Mouse (Mus musculus) kidney, embryonic 14.5 days (tissue): ENCODE data around the gene Zswim1. TPM values are rescaled to one million over a fixed set of nuclear protein-coding genes. Genes with fewer than 3 reads are reported as not detected.
"Not testable (repeated sequence)": the region's sequence is repeated elsewhere in the genome, so short reads cannot be mapped to it uniquely, and the experiment has no call there.

ENCODE experiments used
- ATAC-seq: fragments of 200-750 bp; cut with Nextera tagmentation; 2 replicates; pipeline ENCODE4 v1.8.0; 2017; ENCODE audit warnings: moderate number of reproducible peaks, mild to moderate bottlenecking, moderate TSS enrichment, moderate library complexity; ENCODE audit not compliant: low FRiP score, low TSS enrichment
- H3K27ac ChIP-seq: fragments of 300-500 bp; sonication (generic); 2 replicates; pipeline ENCODE4 v1.5.1; 2014; ENCODE audit warnings: low read depth, mild to moderate bottlenecking, low read length, moderate library complexity, mixed read lengths
- H3K27me3 ChIP-seq: fragments of 300-500 bp; sonication (generic); 2 replicates; pipeline ENCODE4 v1.6.1; 2014; ENCODE audit warnings: mild to moderate bottlenecking, low read length; ENCODE audit not compliant: control insufficient read depth, insufficient read depth
- H3K36me3 ChIP-seq: fragments of 300-500 bp; sonication (generic); 2 replicates; pipeline ENCODE4 v1.6.1; 2014; ENCODE audit warnings: low read length, mixed read lengths; ENCODE audit not compliant: control insufficient read depth, insufficient read depth
- H3K4me1 ChIP-seq: fragments of 300-500 bp; sonication (generic); 2 replicates; pipeline ENCODE4 v1.6.1; 2014; ENCODE audit warnings: low read length, mixed read lengths; ENCODE audit not compliant: control insufficient read depth, insufficient read depth
- H3K4me2 ChIP-seq: fragments of 300-500 bp; sonication (generic); replicated peaks from 2 replicates; pipeline ENCODE4 v1.6.1; 2014; ENCODE audit warnings: low read depth, mild to moderate bottlenecking, low read length
- H3K4me3 ChIP-seq: fragments of 300-500 bp; sonication (generic); 2 replicates; pipeline ENCODE4 v1.5.1; 2014; ENCODE audit warnings: mild to moderate bottlenecking, low read length
- H3K9ac ChIP-seq: fragments of 300-500 bp; sonication (generic); 2 replicates; pipeline ENCODE4 v1.6.1; 2014; ENCODE audit warnings: low read depth, mild to moderate bottlenecking, low read length, moderate library complexity
- H3K9me3 ChIP-seq: fragments of 300-500 bp; sonication (generic); 2 replicates; pipeline ENCODE4 v1.6.1; 2016; ENCODE audit warnings: low read length; ENCODE audit not compliant: control insufficient read depth
- WGBS: fragments of 180-500 bp; shearing (Covaris S2); extraction: QIAGEN DNeasy Blood & Tissue Kit; methylation state at CpG from one replicate; pipeline ENCODE4 v1.1.7; 2014; 5-methylcytosine and 5-hydroxymethylcytosine counted together
- polyA plus RNA-seq: library from polyadenylated mRNA; unstranded; fragments of >200 nt; fragmentation: Nextera tagmentation; extraction: Ambion mirVana; gene quantifications from 2 replicates; pipeline ENCODE4 v1.2.1, GENCODE M21; 2014

Zswim1 gene
- polyA plus RNA-seq, 1 experiment from 2014 or later: 20.0 TPM

- peaks cover 43% of the 10 kb centered on the region for H3K4me1 ChIP-seq
- 0 out of 2 replicates have a peak overlapping the region, but pooled peaks have one; percentile 3 for H3K4me2 ChIP-seq
- H3K27me3 ChIP-seq: peaks cover 7% of the 10 kb centered on the region
- peak overlapping the region; percentile 65 for H3K27ac ChIP-seq
- H3K36me3 ChIP-seq: no peaks in the 10 kb centered on the region
- peak; percentile 66 for ATAC-seq
- WGBS: 22% methylated on average over 9 of the region's 9 CpGs
- no peak overlapping the region for H3K4me3 ChIP-seq
- H3K9ac ChIP-seq: no peak overlapping the region
- no peaks in the 10 kb centered on the region for H3K9me3 ChIP-seq
Observed at GRCm38 (mm10) chr2:164862179-164862861, 39.8 kb downstream of the Zswim1 start.

GRCm38 (mm10) chr2:164863411-164863810 is 40.9 kb downstream of the Zswim1 start:
- not testable (repeated sequence) for H3K9ac ChIP-seq, H3K27me3 ChIP-seq, H3K9me3 ChIP-seq, H3K27ac ChIP-seq, ATAC-seq, H3K36me3 ChIP-seq, H3K4me2 ChIP-seq, H3K4me3 ChIP-seq
- 80% methylated on average over 7 of the region's 9 CpGs for WGBS
- H3K4me1 ChIP-seq: peaks cover 34% of the 10 kb centered on the region

GRCm38 (mm10) chr2:164864593-164864992 is 42.1 kb downstream of the Zswim1 start:
- Histone ChIP-seq H3K4me1 (peaks cover 24% of the 10 kb centered on the region), H3K27ac (no peak overlapping the region), H3K4me2 (no peak overlapping the region), H3K9ac (no peak overlapping the region), H3K27me3 (no peaks in the 10 kb centered on the region), H3K36me3 (no peaks in the 10 kb centered on the region), H3K9me3 (peaks cover 4% of the 10 kb centered on the region; the same call in 1 of the 2 replicates), H3K4me3 (no peak overlapping the region)
- 75% methylated on average over 4 of the region's 4 CpGs for WGBS
- ATAC-seq: no peak

GRCm38 (mm10) chr2:164866741-164867551 is 44.5 kb downstream of the Zswim1 start:
- H3K9me3 ChIP-seq: peaks cover 4% of the 10 kb centered on the region; the same call in 1 of the 2 replicates
- peak overlapping the region; percentile 32; the same call in 1 of the 2 replicates for H3K27ac ChIP-seq
- no peaks in the 10 kb centered on the region for H3K36me3 ChIP-seq
- no peak overlapping the region for H3K4me3 ChIP-seq
- 47% methylated on average over 16 of the region's 16 CpGs for WGBS
- H3K4me1 ChIP-seq: peaks cover 14% of the 10 kb centered on the region
- H3K9ac ChIP-seq: no peak overlapping the region
- peak; percentile 47; the same call in 1 of the 2 replicates for ATAC-seq
- no peak overlapping the region for H3K4me2 ChIP-seq
- no peaks in the 10 kb centered on the region for H3K27me3 ChIP-seq

GRCm38 (mm10) chr2:164867566-164867965 is 45.1 kb downstream of the Zswim1 start:
- Histone ChIP-seq H3K4me2 (no peak overlapping the region), H3K27ac (peak overlapping the region; percentile 32; the same call in 1 of the 2 replicates), H3K9ac (no peak overlapping the region), H3K9me3 (peaks cover 4% of the 10 kb centered on the region; the same call in 1 of the 2 replicates), H3K4me3 (no peak overlapping the region), H3K4me1 (peaks cover 8% of the 10 kb centered on the region; the same call in 1 of the 2 replicates), H3K36me3 (no peaks in the 10 kb centered on the region), H3K27me3 (no peaks in the 10 kb centered on the region)
- ATAC-seq: no peak
- 93% methylated on average over 7 of the region's 7 CpGs for WGBS

- peaks cover 4% of the 10 kb centered on the region; the same call in 1 of the 2 replicates for H3K9me3 ChIP-seq
- no peak overlapping the region for H3K9ac ChIP-seq
- no peak overlapping the region for H3K4me2 ChIP-seq
- 66% methylated on average over 7 of the region's 7 CpGs for WGBS
- no peak overlapping the region for H3K4me3 ChIP-seq
- no peak overlapping the region for H3K27ac ChIP-seq
- ATAC-seq: no peak
- peaks cover 6% of the 10 kb centered on the region; the same call in 1 of the 2 replicates for H3K4me1 ChIP-seq
- H3K36me3 ChIP-seq: no peaks in the 10 kb centered on the region
- H3K27me3 ChIP-seq: no peaks in the 10 kb centered on the region
Observed at GRCm38 (mm10) chr2:164868491-164868890, 46.0 kb downstream of the Zswim1 start.

- H3K4me1 ChIP-seq: peaks cover 20% of the 10 kb centered on the region
- H3K9me3 ChIP-seq: peaks cover 4% of the 10 kb centered on the region; the same call in 1 of the 2 replicates
- no peaks in the 10 kb centered on the region for H3K36me3 ChIP-seq
- whole genome bisulfite sequencing: 65% methylated on average over 6 of the region's 6 CpGs
- no peak for ATAC-seq
- H3K27me3 ChIP-seq: no peaks in the 10 kb centered on the region
- no peak overlapping the region for H3K9ac ChIP-seq
- no peak overlapping the region for H3K27ac ChIP-seq
- H3K4me2 ChIP-seq: no peak overlapping the region
- no peak overlapping the region for H3K4me3 ChIP-seq
Observed at GRCm38 (mm10) chr2:164871602-164872303, 49.3 kb downstream of the Zswim1 start.

GRCm38 (mm10) chr2:164873621-164874020 is 51.1 kb downstream of the Zswim1 start:
- ATAC-seq: no peak
- H3K27me3 ChIP-seq: no peaks in the 10 kb centered on the region
- 45% methylated on average over 3 of the region's 3 CpGs for WGBS
- H3K4me1 ChIP-seq: peaks cover 20% of the 10 kb centered on the region
- H3K4me2 ChIP-seq: no peak overlapping the region
- H3K9ac ChIP-seq: no peak overlapping the region
- peaks cover 4% of the 10 kb centered on the region; the same call in 1 of the 2 replicates for H3K36me3 ChIP-seq
- H3K4me3 ChIP-seq: no peak overlapping the region
- H3K9me3 ChIP-seq: no peaks in the 10 kb centered on the region
- H3K27ac ChIP-seq: peak overlapping the region; percentile 79; the same call in 1 of the 2 replicates
